Mouse (Mus musculus): ENCODE measurements at regions not wholly inside any gene's neighbourhood (a gene's known extent, or its start where the extent isn't known, plus 50 kb on each side); places are given as distances from the start of the nearest gene placed in this dataset.

DNA sequence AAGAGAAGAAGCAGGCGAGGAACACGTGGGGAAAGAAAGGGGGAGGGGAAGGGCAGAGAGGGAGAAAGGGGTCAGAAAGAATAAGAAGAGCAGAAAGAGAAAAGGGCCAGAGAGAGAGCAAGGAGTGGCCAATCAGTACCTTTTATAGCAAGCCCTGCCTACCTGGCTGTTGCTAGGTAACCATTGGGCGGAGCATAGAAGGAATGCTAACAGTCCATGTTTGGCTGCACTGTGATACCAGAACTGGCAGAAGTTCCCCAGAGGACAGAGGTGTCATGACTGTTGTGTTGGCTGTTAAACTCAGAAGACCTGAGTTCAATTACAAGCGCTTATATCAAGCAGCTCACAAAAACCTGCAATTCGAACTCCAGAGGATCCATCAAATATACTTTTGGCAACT, 342.9 kb upstream of the BB014433 start:
- TF ChIP-seq POLR2A (IDR thresholded peaks at IDR 0.05; ENCODE audit: extremely low read depth, insufficient read depth, low read length), result no peak
- no peak for TF ChIP-seq CTCF (IDR thresholded peaks at IDR 0.05; ENCODE audit: low read depth, low read length)

Measured in liver, adult 2 months (tissue).